Mouse (Mus musculus): ENCODE results near the gene Blm. TPM values are rescaled to one million over a fixed set of nuclear protein-coding genes. Genes with fewer than 3 reads are reported as not detected.
"Not testable (repeated sequence)": the region's sequence is repeated elsewhere in the genome, so short reads cannot be mapped to it uniquely, and the experiment has no call there.

Gene Blm
- polyA plus RNA-seq, 1 experiment from 2014 or later = 26.7 TPM

GRCm38 (mm10) chr7:80531087-80531486, 3.8 kb downstream of the Blm start:
- 88% methylated on average over 6 of the region's 6 CpGs for WGBS
- no peak overlapping the region for H3K4me2 ChIP-seq
- no peak overlapping the region for H3K4me3 ChIP-seq
- ATAC-seq (ENCODE audit: insufficient number of reproducible peaks, low FRiP score) = no peak
- no peaks in the 10 kb centered on the region for H3K9me3 ChIP-seq (replicated peaks)
- H3K9ac ChIP-seq = no peak overlapping the region
- H3K36me3 ChIP-seq = no peaks in the 10 kb centered on the region
- peaks cover 23% of the 10 kb centered on the region for H3K4me1 ChIP-seq (replicated peaks)
- no peaks in the 10 kb centered on the region for H3K27me3 ChIP-seq (replicated peaks)
- H3K27ac ChIP-seq (ENCODE audit: poor library complexity, severe bottlenecking) = no peak overlapping the region

GRCm38 (mm10) chr7:80530646-80531045, 4.3 kb downstream of the Blm start:
- WGBS = 87% methylated on average over 2 of the region's 2 CpGs
- H3K4me3 ChIP-seq = no peak overlapping the region

GRCm38 (mm10) chr7:80526698-80527097, 8.2 kb downstream of the Blm start:
- H3K27me3 ChIP-seq (replicated peaks) = no peaks in the 10 kb centered on the region
- H3K36me3 ChIP-seq = no peaks in the 10 kb centered on the region
- no peak overlapping the region for H3K9ac ChIP-seq
- H3K27ac ChIP-seq (ENCODE audit: poor library complexity, severe bottlenecking) = no peak overlapping the region
- 72% methylated on average over 6 of the region's 6 CpGs for WGBS
- H3K4me2 ChIP-seq = no peak overlapping the region
- no peaks in the 10 kb centered on the region for H3K9me3 ChIP-seq (replicated peaks)
- ATAC-seq (ENCODE audit: insufficient number of reproducible peaks, low FRiP score) = no peak
- peaks cover 17% of the 10 kb centered on the region for H3K4me1 ChIP-seq (replicated peaks)
- H3K4me3 ChIP-seq = no peak overlapping the region

More at GRCm38 (mm10) chr7:80530646-80531045, 4.3 kb downstream of the Blm start:
- Histone ChIP-seq H3K27me3 (replicated peaks) (no peaks in the 10 kb centered on the region), H3K36me3 (no peaks in the 10 kb centered on the region), H3K4me2 (no peak overlapping the region), H3K9me3 (replicated peaks) (no peaks in the 10 kb centered on the region), H3K9ac (no peak overlapping the region), H3K4me1 (replicated peaks) (peaks cover 27% of the 10 kb centered on the region), H3K27ac (ENCODE audit: poor library complexity, severe bottlenecking) (no peak overlapping the region)
- ATAC-seq (ENCODE audit: insufficient number of reproducible peaks, low FRiP score) = no peak

GRCm38 (mm10) chr7:80512408-80513085, 22.4 kb downstream of the Blm start:
- Histone ChIP-seq H3K27ac (ENCODE audit: poor library complexity, severe bottlenecking) (no peak overlapping the region), H3K4me1 (replicated peaks) (peaks cover 3% of the 10 kb centered on the region; the same call in 1 of the 2 replicates), H3K27me3 (replicated peaks) (no peaks in the 10 kb centered on the region), H3K9me3 (replicated peaks) (no peaks in the 10 kb centered on the region), H3K9ac (no peak overlapping the region), H3K4me2 (no peak overlapping the region), H3K4me3 (no peak overlapping the region), H3K36me3 (peaks cover 49% of the 10 kb centered on the region)
- ATAC-seq (ENCODE audit: insufficient number of reproducible peaks, low FRiP score) = no peak
- WGBS = 86% methylated on average over 16 of the region's 16 CpGs

- not testable (repeated sequence) for H3K9me3 ChIP-seq (replicated peaks); H3K4me2 ChIP-seq; H3K9ac ChIP-seq; ATAC-seq (ENCODE audit: insufficient number of reproducible peaks, low FRiP score); H3K4me1 ChIP-seq (replicated peaks); H3K4me3 ChIP-seq; H3K27me3 ChIP-seq (replicated peaks); H3K27ac ChIP-seq (ENCODE audit: poor library complexity, severe bottlenecking)
- H3K36me3 ChIP-seq = peaks cover 73% of the 10 kb centered on the region
- WGBS = 96% methylated on average over 26 of the region's 26 CpGs
These were observed 27.2 kb downstream of the Blm start for GRCm38 (mm10) chr7:80507697-80508096.

GRCm38 (mm10) chr7:80506007-80506406, 28.9 kb downstream of the Blm start:
- H3K4me2 ChIP-seq = no peak overlapping the region
- H3K27me3 ChIP-seq (replicated peaks) = no peaks in the 10 kb centered on the region
- peaks cover 69% of the 10 kb centered on the region for H3K36me3 ChIP-seq
- no peak overlapping the region for H3K9ac ChIP-seq
- ATAC-seq (ENCODE audit: insufficient number of reproducible peaks, low FRiP score) = no peak
- H3K9me3 ChIP-seq (replicated peaks) = no peaks in the 10 kb centered on the region
- 61% methylated on average over 3 of the region's 3 CpGs for WGBS
- no peak overlapping the region for H3K4me3 ChIP-seq
- no peak overlapping the region for H3K27ac ChIP-seq (ENCODE audit: poor library complexity, severe bottlenecking)
- peaks cover 8% of the 10 kb centered on the region for H3K4me1 ChIP-seq (replicated peaks)

GRCm38 (mm10) chr7:80504920-80505319, 30.0 kb downstream of the Blm start:
- H3K4me3 ChIP-seq = no peak overlapping the region
- H3K4me2 ChIP-seq = no peak overlapping the region
- H3K9me3 ChIP-seq (replicated peaks) = no peaks in the 10 kb centered on the region
- no peak for ATAC-seq (ENCODE audit: insufficient number of reproducible peaks, low FRiP score)
- peaks cover 14% of the 10 kb centered on the region for H3K4me1 ChIP-seq (replicated peaks)
- peaks cover 68% of the 10 kb centered on the region for H3K36me3 ChIP-seq
- WGBS = 81% methylated on average over 3 of the region's 3 CpGs
- no peak overlapping the region for H3K9ac ChIP-seq
- no peaks in the 10 kb centered on the region for H3K27me3 ChIP-seq (replicated peaks)
- no peak overlapping the region for H3K27ac ChIP-seq (ENCODE audit: poor library complexity, severe bottlenecking)

- peaks cover 48% of the 10 kb centered on the region for H3K36me3 ChIP-seq
- H3K4me3 ChIP-seq = no peak overlapping the region
- no peaks in the 10 kb centered on the region for H3K9me3 ChIP-seq (replicated peaks)
- WGBS = 44% methylated on average over 7 of the region's 7 CpGs
- H3K4me2 ChIP-seq = no peak overlapping the region
- H3K27me3 ChIP-seq (replicated peaks) = no peaks in the 10 kb centered on the region
- no peak overlapping the region for H3K9ac ChIP-seq
- H3K27ac ChIP-seq (ENCODE audit: poor library complexity, severe bottlenecking) = peak overlapping the region; percentile 54; the same call in 1 of the 2 replicates
- no peak for ATAC-seq (ENCODE audit: insufficient number of reproducible peaks, low FRiP score)
- H3K4me1 ChIP-seq (replicated peaks) = peaks cover 24% of the 10 kb centered on the region
These were observed 33.9 kb downstream of the Blm start for GRCm38 (mm10) chr7:80501006-80501405.

- no peak overlapping the region for H3K4me3 ChIP-seq
These were observed 34.8 kb downstream of the Blm start for GRCm38 (mm10) chr7:80500099-80500498.

GRCm38 (mm10) chr7:80499190-80499962, 35.5 kb downstream of the Blm start:
- Histone ChIP-seq H3K9me3 (replicated peaks) (no peaks in the 10 kb centered on the region), H3K4me2 (no peak overlapping the region), H3K9ac (no peak overlapping the region), H3K4me1 (replicated peaks) (peaks cover 21% of the 10 kb centered on the region), H3K4me3 (no peak overlapping the region), H3K36me3 (peaks cover 42% of the 10 kb centered on the region), H3K27me3 (replicated peaks) (no peaks in the 10 kb centered on the region), H3K27ac (ENCODE audit: poor library complexity, severe bottlenecking) (no peak overlapping the region)
- WGBS = 69% methylated on average over 9 of the region's 9 CpGs
- ATAC-seq (ENCODE audit: insufficient number of reproducible peaks, low FRiP score) = no peak

More at GRCm38 (mm10) chr7:80500099-80500498, 34.8 kb downstream of the Blm start:
- no peak for ATAC-seq (ENCODE audit: insufficient number of reproducible peaks, low FRiP score)
- no peak overlapping the region for H3K27ac ChIP-seq (ENCODE audit: poor library complexity, severe bottlenecking)
- H3K4me2 ChIP-seq = no peak overlapping the region
- no peaks in the 10 kb centered on the region for H3K27me3 ChIP-seq (replicated peaks)
- H3K4me1 ChIP-seq (replicated peaks) = peaks cover 21% of the 10 kb centered on the region
- H3K9me3 ChIP-seq (replicated peaks) = no peaks in the 10 kb centered on the region
- H3K9ac ChIP-seq = no peak overlapping the region
- H3K36me3 ChIP-seq = peaks cover 42% of the 10 kb centered on the region

- no peak overlapping the region for H3K4me3 ChIP-seq
- H3K4me1 ChIP-seq (replicated peaks) = peaks cover 21% of the 10 kb centered on the region
- H3K9ac ChIP-seq = no peak overlapping the region
- no peak for ATAC-seq (ENCODE audit: insufficient number of reproducible peaks, low FRiP score)
- H3K4me2 ChIP-seq = no peak overlapping the region
- H3K27me3 ChIP-seq (replicated peaks) = no peaks in the 10 kb centered on the region
- H3K36me3 ChIP-seq = peaks cover 33% of the 10 kb centered on the region
- no peaks in the 10 kb centered on the region for H3K9me3 ChIP-seq (replicated peaks)
- H3K27ac ChIP-seq (ENCODE audit: poor library complexity, severe bottlenecking) = no peak overlapping the region
- 92% methylated on average over 3 of the region's 3 CpGs for WGBS
These were observed 38.3 kb downstream of the Blm start for GRCm38 (mm10) chr7:80496656-80497055.

Data from heart, embryonic 12.5 days (tissue).